In genomic region chr6:40381908-40382307, GRCm38 (mm10) we compare ENCODE assay signal across 29 mouse cellular contexts. TPM values are rescaled to one million over a fixed set of nuclear protein-coding genes. Genes with fewer than 3 reads are reported as not detected.
A peak's percentile ranks its signal among the peaks of the same experiment; 100 is the strongest.
DNase-seq lines count a peak whose midpoint lies in the region; ATAC-seq and TF ChIP-seq lines count a peak whose summit lies in the region.
"Had no signal": no experiment of that assay in that cellular context is flagged by ENCODE, and none has a peak within 500 bp of the region (broad histone marks: within the 10 kb centered on the region; RNA-seq: fewer than 3 reads in every experiment).

No protein-coding gene starts in this region.

- H3K4me3 ChIP-seq in kidney, embryonic 14.5 days (ENCODE audit: low read length): no peak overlapping the region
- H3K4me3 ChIP-seq in kidney, postnatal 0 days (replicated peaks; ENCODE audit: low read depth, low read length): no peak overlapping the region
- no peak overlapping the region for H3K4me3 ChIP-seq in limb, embryonic 14.5 days (replicated peaks; ENCODE audit: low read length)
- H3K4me3 ChIP-seq: embryonic facial prominence, embryonic 10.5 days; embryonic facial prominence, embryonic 13.5 days; erythroblast, embryonic 14.5 days; forebrain, embryonic 12.5 days; forebrain, embryonic 15.5 days; heart, embryonic 12.5 days; heart, embryonic 15.5 days; hindbrain, embryonic 10.5 days; hindbrain, embryonic 13.5 days had no signal

- CTCF ChIA-PET in Patski (lab: Charles Lee): interaction anchor here (0.8 to 1.1 kb wide), 2 partner anchors 32 to 42 kb away, joined by 3 to 4 read pairs; no protein-coding TSS in a partner anchor

- WGBS in kidney, embryonic 14.5 days: 57% methylated on average over 4 of the region's 4 CpGs
- WGBS in kidney, postnatal 0 days: 41% methylated on average over 4 of the region's 4 CpGs
- 81% methylated on average over 4 of the region's 4 CpGs for WGBS in limb, embryonic 14.5 days

- in situ Hi-C loops in Patski (cut with MboI; ENCODE audit: low pct_unique_long_range_greater_than_20kb): loop anchor here (10.0 kb wide), 1 partner anchor 147 kb away; no protein-coding TSS in a partner anchor

- H3K36me3 ChIP-seq in kidney, embryonic 14.5 days (ENCODE audit: control insufficient read depth, insufficient read depth, low read length): peaks cover 8% of the 10 kb centered on the region; the same call in 1 of the 2 replicates
- 0 out of 2 replicates have a peak, but pooled peaks cover 4% of the 10 kb centered on the region for H3K36me3 ChIP-seq in kidney, postnatal 0 days (ENCODE audit: insufficient read depth, low read length)
- H3K36me3 ChIP-seq in limb, embryonic 14.5 days (ENCODE audit: control insufficient read depth, insufficient read depth, low read length): 0 out of 2 replicates have a peak, but pooled peaks cover 9% of the 10 kb centered on the region
- H3K36me3 ChIP-seq: heart, embryonic 15.5 days had no signal

- H3K9me3 ChIP-seq in kidney, embryonic 14.5 days (ENCODE audit: control insufficient read depth, low read length): no peaks in the 10 kb centered on the region
- H3K9me3 ChIP-seq in kidney, postnatal 0 days (replicated peaks; ENCODE audit: low read length): no peaks in the 10 kb centered on the region
- H3K9me3 ChIP-seq in limb, embryonic 14.5 days (ENCODE audit: control insufficient read depth, low read length): no peaks in the 10 kb centered on the region
- H3K9me3 ChIP-seq: embryonic facial prominence, embryonic 10.5 days; embryonic facial prominence, embryonic 13.5 days; forebrain, embryonic 12.5 days; forebrain, embryonic 15.5 days; heart, embryonic 12.5 days; heart, embryonic 15.5 days; hindbrain, embryonic 10.5 days; hindbrain, embryonic 13.5 days had no signal

- no peaks in the 10 kb centered on the region for H3K4me1 ChIP-seq in kidney, embryonic 14.5 days (ENCODE audit: control insufficient read depth, insufficient read depth, low read length)
- no peaks in the 10 kb centered on the region for H3K4me1 ChIP-seq in kidney, postnatal 0 days (replicated peaks; ENCODE audit: insufficient read depth, low read length)
- no peaks in the 10 kb centered on the region for H3K4me1 ChIP-seq in limb, embryonic 14.5 days (ENCODE audit: control insufficient read depth, insufficient read depth, low read length)
- H3K4me1 ChIP-seq: embryonic facial prominence, embryonic 10.5 days; embryonic facial prominence, embryonic 13.5 days; forebrain, embryonic 12.5 days; forebrain, embryonic 15.5 days; heart, embryonic 12.5 days; heart, embryonic 15.5 days; hindbrain, embryonic 10.5 days; hindbrain, embryonic 13.5 days had no signal

- H3K4me2 ChIP-seq in kidney, embryonic 14.5 days (replicated peaks; ENCODE audit: low read depth, low read length): no peak overlapping the region
- no peak overlapping the region for H3K4me2 ChIP-seq in kidney, postnatal 0 days (ENCODE audit: low read length)
- no peak overlapping the region for H3K4me2 ChIP-seq in limb, embryonic 14.5 days (replicated peaks; ENCODE audit: low read depth, low read length, severe bottlenecking)
- H3K4me2 ChIP-seq: embryonic facial prominence, embryonic 13.5 days; forebrain, embryonic 12.5 days; forebrain, embryonic 15.5 days; heart, embryonic 12.5 days; heart, embryonic 15.5 days; hindbrain, embryonic 13.5 days had no signal

- DNase-seq in kidney, adult 8-10 months: no peak
- DNase-seq in kidney, postnatal 0 days (ENCODE audit: low spot score): peak; percentile 58
- no peak for DNase-seq in kidney, adult 18-20 months
- DNase-seq in Patski (ENCODE audit: low read depth, low spot score): no peak
- no peak for DNase-seq in limb, embryonic 14.5 days (ENCODE audit: low spot score)
- DNase-seq: adrenal gland, adult 8-10 months; adrenal gland, postnatal 25 days; cerebellum, adult 11-12 months; cerebellum, adult 8-10 months; cerebellum, postnatal 10 days; cerebellum, postnatal 36 days; embryo, embryonic 11 days; gastrocnemius, postnatal 25 days; heart, adult 18-20 months; heart, postnatal 10 days; heart, postnatal 36 days had no signal

- no peak overlapping the region for H3K9ac ChIP-seq in kidney, embryonic 14.5 days (ENCODE audit: low read depth, low read length)
- H3K9ac ChIP-seq in kidney, postnatal 0 days (ENCODE audit: low read depth, low read length): no peak overlapping the region
- no peak overlapping the region for H3K9ac ChIP-seq in limb, embryonic 14.5 days (ENCODE audit: low read depth, low read length, severe bottlenecking)
- H3K9ac ChIP-seq: embryonic facial prominence, embryonic 13.5 days; forebrain, embryonic 12.5 days; forebrain, embryonic 15.5 days; heart, embryonic 12.5 days; heart, embryonic 15.5 days; hindbrain, embryonic 13.5 days had no signal

- H3K27ac ChIP-seq in kidney, embryonic 14.5 days (ENCODE audit: low read depth, low read length): no peak overlapping the region
- H3K27ac ChIP-seq in kidney, postnatal 0 days: peak overlapping the region; percentile 36; the same call in 1 of the 2 replicates
- 0 out of 2 replicates have a peak overlapping the region, but pooled peaks have one; percentile 3 for H3K27ac ChIP-seq in limb, embryonic 14.5 days (replicated peaks; ENCODE audit: low read depth, low read length)
- H3K27ac ChIP-seq: embryonic facial prominence, embryonic 10.5 days; embryonic facial prominence, embryonic 13.5 days; forebrain, embryonic 12.5 days; forebrain, embryonic 15.5 days; heart, embryonic 15.5 days; hindbrain, embryonic 10.5 days; hindbrain, embryonic 13.5 days had no signal

- POLR2A ChIA-PET in Patski (lab: Charles Lee): interaction anchor here (0.6 kb wide), 1 partner anchor 1405 kb away, joined by 3 read pairs; no protein-coding TSS in a partner anchor

- no peak for TF ChIP-seq CTCF in kidney, postnatal 0 days (IDR thresholded peaks at IDR 0.05; ENCODE audit: low read depth)
- TF ChIP-seq CTCF in Patski (IDR thresholded peaks at IDR 0.05): no peak

- TF ChIP-seq POLR2A in limb, embryonic 14.5 days (IDR thresholded peaks at IDR 0.05; ENCODE audit: borderline replicate concordance, extremely low read depth, insufficient read depth, insufficient read length): no peak

- peak; percentile 55; the same call in 1 of the 2 replicates for ATAC-seq in kidney, embryonic 14.5 days (ENCODE audit: low FRiP score, low TSS enrichment)
- no peak; the same call in 1 of the 2 replicates for ATAC-seq in kidney, postnatal 0 days (replicated peaks; ENCODE audit: low FRiP score, low read depth)
- peak; percentile 65 for ATAC-seq in Patski
- no peak for ATAC-seq in limb, embryonic 14.5 days (ENCODE audit: low FRiP score, low read depth)
- ATAC-seq: activated CD4-positive, CD25-positive, alpha-beta regulatory T cell, adult 4 months; CD4-positive, CD25-positive, alpha-beta regulatory T cell, adult 4 months; forebrain, embryonic 15.5 days had no signal

- H3K27me3 ChIP-seq in kidney, embryonic 14.5 days (ENCODE audit: control insufficient read depth, insufficient read depth, low read length): no peaks in the 10 kb centered on the region
- H3K27me3 ChIP-seq in kidney, postnatal 0 days (ENCODE audit: insufficient read depth, low read length): no peaks in the 10 kb centered on the region
- H3K27me3 ChIP-seq in Patski: no peaks in the 10 kb centered on the region
- no peaks in the 10 kb centered on the region for H3K27me3 ChIP-seq in limb, embryonic 14.5 days (ENCODE audit: control insufficient read depth, insufficient read depth, low read length)
- H3K27me3 ChIP-seq: embryonic facial prominence, embryonic 13.5 days; forebrain, embryonic 12.5 days; forebrain, embryonic 15.5 days; heart, embryonic 12.5 days; heart, embryonic 15.5 days; hindbrain, embryonic 13.5 days had no signal

RNA-seq across cellular contexts. Expression of gene E330009J07Rik, which starts 54.0 kb away (rescaled TPM):
- polyA plus RNA-seq in kidney, embryonic 14.5 days (2014; fragmentation: Nextera tagmentation; extraction: Ambion mirVana): 14.0 and 17.7 TPM in 2 replicates
- 6.9 TPM in 2 replicates for polyA plus RNA-seq in kidney, postnatal 0 days (2015; fragmentation: Nextera tagmentation; extraction: Ambion mirVana)
- 4.3 TPM for polyA plus RNA-seq in Patski (2021)
- 5.5 and 5.8 TPM in 2 replicates for polyA plus RNA-seq in limb, embryonic 14.5 days (2012; rRNA removed)
- polyA plus RNA-seq in limb, embryonic 14.5 days (2014; fragmentation: Nextera tagmentation; extraction: Ambion mirVana): 7.2 and 10.3 TPM in 2 replicates
- polyA plus RNA-seq: erythroblast, embryonic 14.5 days had no signal

RNA-seq across cellular contexts. Expression of gene Agk, which starts 56.9 kb away (rescaled TPM):
- 47.3 and 56.0 TPM in 2 replicates for polyA plus RNA-seq in kidney, embryonic 14.5 days (2014; fragmentation: Nextera tagmentation; extraction: Ambion mirVana)
- 32.0 and 36.4 TPM in 2 replicates for polyA plus RNA-seq in kidney, postnatal 0 days (2015; fragmentation: Nextera tagmentation; extraction: Ambion mirVana)
- 12.6 TPM for polyA plus RNA-seq in Patski (2021)
- polyA plus RNA-seq in limb, embryonic 14.5 days (2012; rRNA removed): 29.2 and 32.1 TPM in 2 replicates
- 43.5 and 54.4 TPM in 2 replicates for polyA plus RNA-seq in limb, embryonic 14.5 days (2014; fragmentation: Nextera tagmentation; extraction: Ambion mirVana)

RNA-seq across cellular contexts. Expression of gene Wee2, which starts 57.0 kb away (rescaled TPM):
- polyA plus RNA-seq in kidney, embryonic 14.5 days (2014; fragmentation: Nextera tagmentation; extraction: Ambion mirVana): 0.09 TPM in 1 of 2 replicates, not detected in the other
- polyA plus RNA-seq in kidney, postnatal 0 days (2015; fragmentation: Nextera tagmentation; extraction: Ambion mirVana): 0.04 TPM in 1 of 2 replicates, not detected in the other
- polyA plus RNA-seq in Patski (2021): not detected
- polyA plus RNA-seq in limb, embryonic 14.5 days (2012; rRNA removed): not detected in 2 replicates
- not detected in 2 replicates for polyA plus RNA-seq in limb, embryonic 14.5 days (2014; fragmentation: Nextera tagmentation; extraction: Ambion mirVana)
- polyA plus RNA-seq: C2C12; CD4-positive, CD25-positive, alpha-beta regulatory T cell, adult 4 months; embryonic facial prominence, embryonic 10.5 days; embryonic facial prominence, embryonic 13.5 days; erythroblast, embryonic 14.5 days; heart, embryonic 12.5 days; heart, embryonic 15.5 days; hindbrain, embryonic 10.5 days had no signal

Comparison
In these comparisons a context has a peak if more than half of its experiments do, and no peak if none do; other contexts are left out.
1. ATAC-seq: peak in kidney, embryonic 14.5 days (single experiment) and Patski (single experiment); none in kidney, postnatal 0 days (single experiment) and limb, embryonic 14.5 days (single experiment).